Mouse (Mus musculus) testis, adult 2 months (tissue): ENCODE data around the gene Obox6. TPM values are rescaled to one million over a fixed set of nuclear protein-coding genes. Genes with fewer than 3 reads are reported as not detected.

Experiments
- H3K27ac ChIP-seq: fragments of 200-500 bp; 2 replicates; pipeline ENCODE4 v1.5.1; 2012; ENCODE audit warnings: low read depth, low read length; ENCODE audit not compliant: control insufficient read depth, insufficient read depth
- H3K27me3 ChIP-seq: fragments of 200-500 bp; 2 replicates; pipeline ENCODE4 v1.6.1; 2012; ENCODE audit warnings: mild to moderate bottlenecking, low read length, moderate library complexity; ENCODE audit not compliant: control insufficient read depth, insufficient read depth
- H3K36me3 ChIP-seq: fragments of 200-500 bp; 2 replicates; pipeline ENCODE4 v1.6.1; 2012; ENCODE audit warnings: mild to moderate bottlenecking, low read length; ENCODE audit not compliant: control insufficient read depth, insufficient read depth
- H3K4me1 ChIP-seq: fragments of 200-500 bp; 2 replicates; pipeline ENCODE4 v1.6.1; 2012; ENCODE audit warnings: low read length; ENCODE audit not compliant: control insufficient read depth, insufficient read depth
- H3K4me3 ChIP-seq: fragments of 200-500 bp; 2 replicates; pipeline ENCODE4 v1.5.1; 2012; ENCODE audit warnings: low read depth, mild to moderate bottlenecking, low read length, moderate library complexity, mixed read lengths; ENCODE audit not compliant: control insufficient read depth
- CTCF ChIP-seq: fragments of 200-500 bp; IDR thresholded peaks from 2 replicates; pipeline ENCODE4 v1.5.1; 2012; ENCODE audit warnings: low read depth, mild to moderate bottlenecking, inconsistent platforms, low read length, moderate library complexity; ENCODE audit not compliant: control insufficient read depth, insufficient read depth, insufficient replicate concordance
- POLR2A ChIP-seq: fragments of 200-500 bp; IDR thresholded peaks from 2 replicates; pipeline ENCODE4 v1.6.1; 2012; ENCODE audit warnings: low read depth, mild to moderate bottlenecking, inconsistent platforms, low read length, moderate library complexity; ENCODE audit not compliant: control insufficient read depth
- polyA plus RNA-seq: library from polyadenylated mRNA; depleted of rRNA; stranded (reverse); fragments of >200 nt; gene quantifications from 2 replicates; pipeline ENCODE4 v1.2.3, GENCODE M21; 2012; rRNA removed

The Obox6 gene
- polyA plus RNA-seq = not detected in 2 replicates

GRCm38 (mm10) chr7:15839578-15839977 is at the start of gene Obox6:
Gene Obox6 (minus strand): TSS chr7:15839678.
- no peaks in the 10 kb centered on the region for H3K27me3 ChIP-seq
- no peaks in the 10 kb centered on the region for H3K4me1 ChIP-seq
- H3K27ac ChIP-seq = no peak within 1 kb of the TSS
- H3K4me3 ChIP-seq = no peak within 1 kb of the TSS
- H3K36me3 ChIP-seq = no peaks in the 10 kb centered on the region
- TF ChIP-seq CTCF (no peak), POLR2A (no peak)

- TF ChIP-seq POLR2A (no peak), CTCF (no peak)
Measured at GRCm38 (mm10) chr7:15884127-15884526, 44.6 kb upstream of the Obox6 start.

GRCm38 (mm10) chr7:15882317-15882716 is 42.8 kb upstream of the Obox6 start, which contains the start of gene Crxos:
Gene Crxos (plus strand): TSS chr7:15882617.
- Histone ChIP-seq H3K4me1 (no peaks in the 10 kb centered on the region), H3K4me3 (no peak within 1 kb of the TSS), H3K27me3 (no peaks in the 10 kb centered on the region), H3K27ac (no peak within 1 kb of the TSS), H3K36me3 (no peaks in the 10 kb centered on the region)
- TF ChIP-seq POLR2A (no peak), CTCF (no peak)

More at GRCm38 (mm10) chr7:15884127-15884526, 44.6 kb upstream of the Obox6 start:
- no peaks in the 10 kb centered on the region for H3K27me3 ChIP-seq
- H3K4me3 ChIP-seq = no peak overlapping the region
- no peaks in the 10 kb centered on the region for H3K4me1 ChIP-seq
- no peak overlapping the region for H3K27ac ChIP-seq
- no peaks in the 10 kb centered on the region for H3K36me3 ChIP-seq

- Histone ChIP-seq H3K36me3 (no peaks in the 10 kb centered on the region), H3K4me1 (no peaks in the 10 kb centered on the region), H3K4me3 (no peak overlapping the region), H3K27ac (no peak overlapping the region), H3K27me3 (no peaks in the 10 kb centered on the region)
- TF ChIP-seq POLR2A (no peak), CTCF (no peak)
Measured at GRCm38 (mm10) chr7:15881831-15882230, 42.4 kb upstream of the Obox6 start.

DNA sequence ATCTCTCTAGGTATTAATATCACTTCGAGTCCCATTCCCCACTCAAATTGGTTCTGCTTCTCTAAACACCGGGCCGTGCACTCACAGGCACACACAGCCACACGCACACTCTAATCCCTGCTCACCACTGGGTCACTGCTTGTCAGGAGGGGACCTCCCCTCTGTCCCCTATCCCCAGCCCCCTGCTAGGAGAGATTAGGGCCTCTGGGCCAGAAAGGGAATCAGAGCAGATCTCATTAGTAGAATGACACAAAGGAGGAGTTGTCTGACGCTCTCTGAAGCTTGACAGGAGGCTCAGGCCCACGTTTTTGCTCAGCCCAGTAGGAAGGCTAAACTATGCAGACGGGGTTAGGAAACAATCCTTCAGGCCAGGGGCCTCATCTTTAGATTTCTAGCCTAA is 41.9 kb upstream of the Obox6 start:
- Histone ChIP-seq H3K4me1 (no peaks in the 10 kb centered on the region), H3K27me3 (no peaks in the 10 kb centered on the region), H3K4me3 (no peak overlapping the region), H3K27ac (no peak overlapping the region), H3K36me3 (no peaks in the 10 kb centered on the region)
- TF ChIP-seq CTCF (no peak), POLR2A (no peak)

DNA sequence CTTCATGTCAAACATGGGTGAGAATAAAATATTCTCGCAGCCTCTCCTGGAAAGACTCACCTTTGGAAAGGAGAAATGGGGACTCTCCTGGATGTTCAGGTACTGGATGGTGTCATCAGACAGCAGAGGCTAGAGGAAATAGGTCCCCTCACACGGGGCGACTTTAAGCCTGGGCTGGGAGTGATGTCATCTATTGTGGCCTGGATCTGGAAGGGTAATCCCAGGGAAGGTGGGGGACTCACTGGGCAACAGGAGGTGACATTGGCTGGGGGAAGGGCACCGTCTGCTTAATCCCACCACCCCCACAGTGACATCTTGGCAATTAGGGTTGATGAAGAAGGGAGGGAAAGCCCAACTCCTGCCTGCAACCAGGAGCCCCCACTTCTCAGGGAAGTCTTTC is 40.3 kb upstream of the Obox6 start, which contains the start of gene Crx:
Gene Crx (minus strand): TSS at position 213 of the 400 bp plus-strand sequence.
- Histone ChIP-seq H3K27me3 (no peaks in the 10 kb centered on the region), H3K27ac (no peak within 1 kb of the TSS), H3K4me1 (no peaks in the 10 kb centered on the region), H3K4me3 (no peak within 1 kb of the TSS), H3K36me3 (no peaks in the 10 kb centered on the region)
- no peak for TF ChIP-seq POLR2A
- TF ChIP-seq CTCF = no peak

- Histone ChIP-seq H3K27ac (no peak overlapping the region), H3K36me3 (no peaks in the 10 kb centered on the region), H3K4me3 (no peak overlapping the region), H3K4me1 (no peaks in the 10 kb centered on the region), H3K27me3 (no peaks in the 10 kb centered on the region)
- no peak for TF ChIP-seq CTCF
Measured at GRCm38 (mm10) chr7:15864104-15864503, 24.6 kb upstream of the Obox6 start.

DNA sequence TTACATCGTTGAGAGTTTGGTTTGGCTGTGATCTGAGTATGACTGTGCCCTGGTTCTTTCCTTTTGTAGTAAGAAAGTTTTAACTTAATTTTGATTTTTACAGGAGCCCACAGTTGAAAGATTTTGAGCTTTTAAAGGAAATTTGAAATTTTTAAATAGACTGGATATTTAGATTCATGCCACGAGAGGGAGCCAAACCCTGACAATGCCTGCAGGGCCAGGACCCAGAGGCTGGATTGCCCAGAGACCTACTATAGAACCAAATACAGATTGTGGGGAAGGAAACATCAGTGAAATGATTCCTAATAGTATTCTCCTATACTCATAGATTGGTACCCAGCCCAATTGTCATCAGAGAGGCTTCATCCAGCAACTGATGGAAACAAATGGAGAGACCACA is 20.2 kb upstream of the Obox6 start:
- H3K27ac ChIP-seq = no peak overlapping the region
- TF ChIP-seq CTCF (no peak), POLR2A (no peak)
- H3K4me3 ChIP-seq = no peak overlapping the region
- H3K4me1 ChIP-seq = no peaks in the 10 kb centered on the region
- no peaks in the 10 kb centered on the region for H3K36me3 ChIP-seq
- H3K27me3 ChIP-seq = no peaks in the 10 kb centered on the region

Other genes starting within 250 kb of the Obox6 start
- not detected in 2 replicates for gene Obox3, start 199.8 kb downstream of the Obox6 start, polyA plus RNA-seq
- not detected in 2 replicates for gene Obox5, start 89.5 kb downstream of the Obox6 start, polyA plus RNA-seq
- gene Crx, start 40.3 kb upstream of the Obox6 start, polyA plus RNA-seq = not detected in 2 replicates
- not detected in 2 replicates for gene Crxos, start 42.9 kb upstream of the Obox6 start, polyA plus RNA-seq
- gene Selenow, start 82.7 kb upstream of the Obox6 start, polyA plus RNA-seq = 409 and 443 TPM in 2 replicates
- 57.2 and 81.1 TPM in 2 replicates for gene Nop53, start 106.4 kb upstream of the Obox6 start, polyA plus RNA-seq
- gene Ehd2, start 127.9 kb upstream of the Obox6 start, polyA plus RNA-seq = 3.0 and 3.5 TPM in 2 replicates
- gene Bicra, start 208.2 kb upstream of the Obox6 start, polyA plus RNA-seq = 5.9 and 7.3 TPM in 2 replicates
- 98.8 and 100 TPM in 2 replicates for gene Zfp541, start 222.1 kb upstream of the Obox6 start, polyA plus RNA-seq